Mouse (Mus musculus) MEL (cell line): ENCODE data around the gene 1700013H16Rik.

Experiments used
- BHLHE40 ChIP-seq: IDR thresholded peaks from 2 replicates; pipeline ENCODE4 v1.6.1; 2012; ENCODE audit warnings: low read depth, mild to moderate bottlenecking, inconsistent platforms, low read length, improper control_type of control experiment, borderline replicate concordance
- CHD1 ChIP-seq: IDR thresholded peaks from 2 replicates; pipeline ENCODE4 v1.6.1; 2012; ENCODE audit warnings: low read depth, mild to moderate bottlenecking, inconsistent platforms, low read length, improper control_type of control experiment
- CTCF ChIP-seq, 3 experiments: IDR thresholded peaks in 2 of 3; conservative IDR thresholded peaks in 1 of 3; 2 replicates each; pipeline ENCODE4 v1.5.1; 2011 to 2012; ENCODE audit warnings: low read length in 3 of 3, low read depth in 2 of 3, mild to moderate bottlenecking in 2 of 3, improper control_type of control experiment in 1 of 3, inconsistent platforms in 1 of 3, mixed read lengths in 1 of 3, moderate library complexity in 1 of 3; ENCODE audit not compliant: control insufficient read depth in 1 of 3, insufficient read depth in 1 of 3, poor library complexity in 1 of 3, severe bottlenecking in 1 of 3
- EP300 ChIP-seq, 2 experiments: IDR thresholded peaks; 2 replicates each; pipeline ENCODE4 v1.6.1; 2011; ENCODE audit warnings: improper control_type of control experiment in 2 of 2, low read length in 2 of 2, low read depth in 1 of 2, mild to moderate bottlenecking in 1 of 2
- GABPA ChIP-seq: IDR thresholded peaks from 2 replicates; pipeline ENCODE4 v1.6.1; 2012; ENCODE audit warnings: low read depth, mild to moderate bottlenecking, inconsistent platforms, low read length, improper control_type of control experiment, moderate library complexity
- GATA1 ChIP-seq: IDR thresholded peaks from 2 replicates; pipeline ENCODE4 v1.6.1; 2011; ENCODE audit warnings: low read depth, low read length, improper control_type of control experiment
- MYB ChIP-seq: IDR thresholded peaks from 2 replicates; pipeline ENCODE4 v1.6.1; 2011; ENCODE audit warnings: mild to moderate bottlenecking, low read depth, low read length, improper control_type of control experiment
- POLR2A ChIP-seq, 2 experiments: IDR thresholded peaks; 2 replicates each; pipeline ENCODE4 v1.6.1; 2011 to 2012; ENCODE audit warnings: low read length in 2 of 2, mild to moderate bottlenecking in 2 of 2, control low read depth in 1 of 2, improper control_type of control experiment in 1 of 2, low read depth in 1 of 2, moderate library complexity in 1 of 2; ENCODE audit not compliant: control insufficient read depth in 1 of 2, insufficient read depth in 1 of 2, poor library complexity in 1 of 2
- USF1 ChIP-seq: IDR thresholded peaks from 2 replicates; pipeline ENCODE4 v1.6.1; 2014; ENCODE audit warnings: low read depth, mild to moderate bottlenecking, inconsistent platforms, low read length, improper control_type of control experiment, moderate library complexity
- ZNF384 ChIP-seq: IDR thresholded peaks from 2 replicates; pipeline ENCODE4 v1.6.1; 2012; ENCODE audit warnings: low read depth, mild to moderate bottlenecking, inconsistent platforms, low read length, improper control_type of control experiment

GRCm38 (mm10) chrX:53728967-53729366 lies 28.7 kb downstream of the 1700013H16Rik start:
- TF ChIP-seq CTCF (IDR thresholded peaks at IDR 0.05 in 2 of 3, conservative IDR thresholded peaks at IDR 0.05 in 1 of 3; ENCODE audit: control insufficient read depth in 1 of 3, insufficient read depth in 1 of 3, low read depth in 2 of 3, low read length in 3 of 3, poor library complexity in 1 of 3, severe bottlenecking in 1 of 3) (no peak), CHD1 (no peak), ZNF384 (no peak), GATA1 (no peak), MYB (no peak), EP300 (IDR thresholded peaks at IDR 0.05; ENCODE audit: low read depth in 1 of 2, low read length in 2 of 2) (no peak), USF1 (no peak), POLR2A (IDR thresholded peaks at IDR 0.05; ENCODE audit: control insufficient read depth in 1 of 2, insufficient read depth in 1 of 2, low read depth in 1 of 2, low read length in 2 of 2, poor library complexity in 1 of 2) (no peak), GABPA (no peak), BHLHE40 (no peak)
